Mouse (Mus musculus) C2C12 (cell line): ENCODE measurements at regions not wholly inside any gene's neighbourhood (a gene's known extent, or its start where the extent isn't known, plus 50 kb on each side); places are given as distances from the start of the nearest gene placed in this dataset.

Experiments
- CEBPB ChIP-seq: IDR thresholded peaks from one replicate; pipeline ENCODE4 v1.6.1; 2011; ENCODE audit warnings: low read depth, mild to moderate bottlenecking, control low read depth, moderate library complexity
- CTCF ChIP-seq: IDR thresholded peaks from one replicate; pipeline ENCODE4 v1.5.1; 2011; ENCODE audit not compliant: control insufficient read depth, insufficient read depth, insufficient read length
- FOSL1 ChIP-seq: IDR thresholded peaks from one replicate; pipeline ENCODE4 v1.8.0; 2011; ENCODE audit warnings: mild to moderate bottlenecking, low read length; ENCODE audit not compliant: poor library complexity, insufficient read depth, severe bottlenecking
- MAX ChIP-seq: IDR thresholded peaks from one replicate; pipeline ENCODE4 v1.6.1; 2011; ENCODE audit warnings: mild to moderate bottlenecking, control low read depth
- MYOD1 ChIP-seq: IDR thresholded peaks from one replicate; pipeline ENCODE4 v1.6.1; 2011; ENCODE audit warnings: low read depth; ENCODE audit not compliant: control insufficient read depth, insufficient read length
- MYOG ChIP-seq: IDR thresholded peaks from one replicate; pipeline ENCODE4 v1.6.1; 2011; ENCODE audit not compliant: control insufficient read depth, insufficient read length; ENCODE audit errors: extremely low read depth
- USF1 ChIP-seq: IDR thresholded peaks from one replicate; pipeline ENCODE4 v1.6.1; 2011; ENCODE audit warnings: low read depth, mild to moderate bottlenecking, control low read depth, moderate library complexity

DNA sequence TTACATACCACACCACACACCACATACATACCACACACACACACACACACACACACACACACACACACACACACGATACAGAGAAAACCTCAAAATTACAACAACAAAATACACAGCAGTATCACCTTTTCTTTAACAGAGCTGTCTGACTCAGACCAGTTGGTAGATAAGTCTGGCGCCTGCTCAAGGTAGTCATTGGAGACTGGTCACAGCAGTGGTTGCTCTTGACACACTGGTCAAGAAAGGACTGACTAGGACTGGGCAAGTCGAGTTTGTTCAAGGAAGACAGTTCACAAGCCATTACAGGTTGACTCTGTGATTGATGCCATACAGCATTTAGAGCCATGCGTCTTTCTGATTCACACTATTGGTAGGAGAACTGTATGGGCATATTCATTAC, 78.7 kb upstream of the Klf4 start:
- TF ChIP-seq MYOD1 (no peak), CEBPB (no peak), CTCF (no peak), MYOG (no peak), MAX (no peak), USF1 (no peak), FOSL1 (no peak)
